Mouse (Mus musculus) ZHBTc4 (cell line): ENCODE data around the gene Psen2.
A peak's percentile ranks its signal among the peaks of the same experiment; 100 is the strongest.

Experiments
- DNase-seq: peaks from one replicate; pipeline ENCODE4 v3.0.0-alpha.2; 2011; ENCODE audit warnings: low read depth, low spot score

Gene Psen2

DNA sequence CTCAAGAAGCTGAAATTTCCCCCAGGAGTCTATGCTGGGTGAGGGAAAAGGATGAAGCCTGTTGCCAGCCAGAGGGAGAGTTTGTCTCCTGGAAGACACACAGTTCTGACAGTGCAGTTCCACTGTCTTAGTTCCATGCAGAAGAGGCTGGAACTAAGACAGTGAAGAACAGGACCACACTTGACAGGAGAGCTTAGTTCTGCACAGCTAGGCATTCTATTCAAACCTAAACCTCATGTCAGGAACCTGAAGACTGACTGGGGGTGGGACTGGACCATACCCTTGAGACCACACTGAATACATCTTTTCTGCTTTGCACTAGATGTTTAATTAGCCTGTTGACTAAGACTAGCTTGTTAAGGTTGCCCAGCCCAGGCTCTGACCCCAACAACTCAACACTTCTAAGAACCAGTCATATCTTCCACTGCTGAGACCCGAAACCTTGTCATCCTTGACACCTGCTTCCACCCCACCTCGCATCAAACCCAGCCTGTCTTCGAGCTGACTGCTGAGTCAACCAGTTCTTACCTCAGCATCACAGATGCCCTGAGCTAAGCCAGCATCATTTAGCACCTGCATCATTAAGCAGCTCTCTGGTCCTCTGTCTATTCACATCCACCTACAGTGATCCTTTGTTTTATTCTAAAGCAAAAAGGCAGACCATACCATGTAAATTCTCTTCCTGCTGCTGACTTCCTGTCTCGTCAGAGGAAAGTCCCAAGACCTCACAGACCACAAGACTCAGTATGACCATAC lies 64.1 kb downstream of the Psen2 start, which contains the start of gene Coq8a:
Gene Coq8a, minus strand, starts transcription at position 644 of the 756 bp plus-strand sequence.
- no peak for DNase-seq

DNA sequence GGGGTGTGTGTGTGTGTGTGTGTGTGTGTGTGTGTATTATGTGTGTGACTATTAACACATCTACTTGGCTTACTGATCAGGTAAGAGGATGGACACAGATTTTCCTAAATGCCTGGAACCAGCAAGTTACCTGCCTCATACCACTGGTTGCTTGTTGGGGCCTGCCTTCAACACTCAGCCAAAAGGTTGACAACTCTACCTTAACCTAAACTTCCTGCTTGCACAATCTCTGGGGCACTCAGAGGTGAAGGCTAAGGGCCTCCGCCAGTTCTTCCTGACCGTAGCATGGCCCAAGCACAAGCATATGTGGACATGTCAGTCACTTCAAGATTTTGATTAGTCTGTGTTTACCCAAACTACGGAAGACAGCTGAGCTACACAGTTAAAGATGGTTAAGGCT lies 65.3 kb downstream of the Psen2 start:
- no peak for DNase-seq

DNA sequence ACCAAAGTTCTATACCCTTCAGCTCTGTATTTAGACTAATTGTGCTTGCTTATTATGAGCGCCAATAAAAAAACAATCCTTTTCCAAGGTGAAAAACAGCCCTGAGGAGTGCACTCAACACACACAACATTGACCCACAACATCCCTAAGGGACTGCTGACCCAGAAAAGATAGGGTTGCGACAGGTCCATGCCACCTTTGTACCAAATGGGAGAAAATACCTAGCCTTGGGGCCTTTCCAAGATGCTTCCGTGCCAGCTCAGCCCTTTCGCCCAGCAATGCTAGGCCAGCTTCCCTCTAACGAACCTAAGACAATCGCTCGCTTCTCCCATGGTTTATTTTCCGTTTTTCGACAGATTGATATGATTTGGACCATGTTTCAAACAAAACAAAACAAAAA lies 66.7 kb downstream of the Psen2 start:
- no peak for DNase-seq

DNA sequence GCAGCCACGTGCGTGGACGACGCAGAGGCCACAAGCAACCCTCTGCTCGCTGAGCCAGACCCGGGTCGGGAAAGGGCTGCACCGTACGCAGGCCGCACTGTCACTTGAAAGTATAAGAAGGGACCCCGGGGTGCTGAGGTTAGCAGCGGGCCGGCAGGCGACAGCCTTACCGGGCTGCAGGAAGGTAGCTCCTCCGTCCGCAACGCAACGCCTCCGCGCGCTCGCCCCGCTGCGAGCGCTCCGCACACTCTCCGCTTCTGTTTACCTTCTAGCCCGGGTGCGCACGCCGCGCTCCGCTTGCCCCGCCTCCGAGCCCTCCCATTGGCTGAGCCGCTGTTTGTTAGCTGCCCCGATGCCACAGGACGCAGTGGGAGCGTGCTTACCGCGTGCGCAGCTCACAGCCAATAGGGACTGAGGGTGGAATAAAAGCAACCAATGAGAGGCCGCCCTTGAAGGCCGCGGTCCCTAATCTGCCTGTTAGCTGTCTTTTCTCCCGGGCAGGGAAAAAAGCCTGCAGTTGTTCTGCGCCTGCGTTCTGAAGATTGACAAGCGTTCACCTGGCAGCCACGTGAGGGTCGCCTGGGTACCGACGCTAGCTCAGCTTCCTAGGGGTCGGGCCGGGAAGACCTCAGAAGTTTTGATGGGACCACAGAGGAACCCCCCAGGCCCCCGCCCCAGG lies 67.4 kb downstream of the Psen2 start:
- peak; percentile 99 for DNase-seq

DNA sequence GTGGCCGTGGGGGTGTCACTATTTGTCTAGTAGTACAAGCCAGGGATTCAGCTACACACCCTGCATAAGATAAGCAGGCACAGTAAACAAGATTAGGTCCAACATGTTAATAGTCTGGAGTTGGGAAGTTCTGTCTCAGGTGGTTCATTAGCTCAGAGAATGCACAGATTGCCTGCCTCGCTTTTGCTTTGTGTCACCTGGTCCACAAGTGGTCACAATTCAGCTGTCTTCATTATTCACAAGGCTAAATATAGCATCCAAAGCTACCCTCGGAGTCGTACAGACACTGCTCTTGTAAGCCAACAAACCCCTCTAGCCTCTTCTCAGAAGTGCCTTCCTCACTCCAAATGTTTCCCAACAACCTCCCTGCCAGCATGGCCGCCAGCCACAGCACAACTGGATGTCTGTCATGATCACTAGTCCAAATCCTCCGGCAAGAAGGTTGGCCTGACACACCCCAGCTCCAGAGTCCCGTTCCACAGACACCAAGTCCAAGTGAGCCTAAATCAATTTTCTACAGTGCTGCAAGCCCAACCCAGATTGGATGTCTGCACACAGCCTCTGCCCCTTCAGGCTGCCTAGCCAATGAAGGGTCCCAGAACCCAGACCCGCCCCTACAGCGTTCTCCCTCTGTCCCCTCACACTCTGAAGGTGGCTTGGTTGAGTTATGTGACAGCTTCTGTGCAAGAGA lies 68.3 kb downstream of the Psen2 start:
- peak; percentile 76 for DNase-seq

DNA sequence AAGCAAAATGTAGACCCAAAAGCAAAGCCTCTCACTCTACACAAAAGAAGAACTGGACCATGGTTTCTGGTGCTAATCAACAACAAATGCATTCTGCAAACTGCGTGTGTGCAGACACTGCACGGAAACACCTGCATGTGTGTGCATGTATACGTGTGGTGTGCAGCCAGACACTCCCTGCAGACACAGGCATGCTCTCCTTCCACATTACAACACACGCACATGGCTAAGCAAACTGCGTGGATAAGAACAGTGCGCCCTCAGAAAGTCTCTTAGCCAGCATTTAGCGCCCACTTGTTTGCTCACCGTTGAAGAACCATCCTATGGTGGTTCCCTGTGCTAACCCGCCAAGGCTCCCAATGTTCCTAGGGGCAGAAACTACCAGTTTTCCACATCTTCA lies 69.2 kb downstream of the Psen2 start:
- no peak for DNase-seq

DNA sequence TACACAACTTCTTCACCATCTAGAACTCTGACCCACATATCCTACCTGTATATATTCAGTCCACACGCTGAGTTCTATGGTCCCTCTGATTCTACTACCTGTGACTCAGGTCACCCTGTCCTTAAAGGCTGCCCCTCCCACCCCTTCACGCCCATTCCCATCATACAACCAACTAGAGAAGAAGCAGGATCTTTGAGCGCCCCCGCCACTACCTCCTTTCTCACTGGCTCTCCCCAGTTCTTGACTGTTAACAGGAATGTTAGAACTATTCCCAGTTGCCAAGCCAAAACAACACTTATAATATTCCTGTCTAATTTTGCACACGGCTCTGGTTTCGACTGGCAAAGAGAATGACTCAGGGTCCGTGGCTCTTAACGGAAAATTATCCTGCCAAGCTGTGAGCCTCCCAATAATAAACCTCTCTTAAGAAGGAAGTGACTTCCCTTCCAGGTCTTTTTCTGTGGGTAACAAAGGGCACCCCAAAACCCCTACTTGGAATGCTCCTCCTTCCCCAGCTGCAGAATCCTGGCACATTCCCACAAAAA lies 69.8 kb downstream of the Psen2 start:
- no peak for DNase-seq

DNA sequence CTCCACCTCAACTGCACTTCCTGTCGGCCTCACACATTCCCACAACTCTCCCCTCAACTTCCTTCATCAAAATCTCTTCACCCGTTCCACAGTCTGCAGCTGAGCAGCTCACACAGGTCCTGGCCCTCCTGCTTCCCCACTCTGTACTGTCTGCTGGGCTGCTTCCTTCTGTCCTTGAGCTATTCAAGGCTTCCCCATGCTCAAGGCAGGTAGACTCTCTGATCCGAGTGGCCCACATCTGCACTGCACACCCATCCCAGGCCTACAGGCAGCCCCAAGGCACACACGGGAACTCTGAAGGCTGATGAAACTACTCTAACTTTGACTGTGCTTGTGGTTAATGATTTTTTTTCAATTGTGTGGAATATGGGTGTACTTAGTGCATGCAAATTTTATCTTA lies 70.4 kb downstream of the Psen2 start:
- no peak for DNase-seq

DNA sequence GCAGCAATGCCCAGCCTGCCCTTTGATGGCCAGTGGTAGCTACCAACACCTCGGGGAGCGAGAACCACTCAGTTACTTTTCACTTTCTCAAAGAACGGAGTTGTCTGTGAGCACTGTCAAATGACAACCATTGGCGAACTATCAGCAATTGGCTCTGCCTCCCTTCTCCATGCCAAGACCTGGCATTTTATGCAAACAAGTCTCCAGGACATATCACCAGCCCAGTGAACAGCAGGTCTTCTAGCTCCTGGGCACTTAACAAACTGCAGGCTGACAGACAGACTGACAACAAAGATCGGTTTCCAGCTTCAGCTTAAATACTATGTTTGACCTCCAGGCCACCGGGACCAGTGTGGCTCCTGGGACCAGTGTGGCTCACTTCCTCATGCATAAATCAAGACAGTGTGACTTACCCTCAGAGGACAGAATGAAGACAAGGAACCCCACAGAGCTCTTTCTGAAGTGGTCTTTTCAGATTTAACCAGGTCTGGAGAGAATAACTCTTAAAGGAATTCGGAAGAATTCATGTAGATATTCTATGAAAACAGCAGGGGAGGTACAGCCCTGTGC lies 71.5 kb downstream of the Psen2 start:
- DNase-seq = no peak

DNA sequence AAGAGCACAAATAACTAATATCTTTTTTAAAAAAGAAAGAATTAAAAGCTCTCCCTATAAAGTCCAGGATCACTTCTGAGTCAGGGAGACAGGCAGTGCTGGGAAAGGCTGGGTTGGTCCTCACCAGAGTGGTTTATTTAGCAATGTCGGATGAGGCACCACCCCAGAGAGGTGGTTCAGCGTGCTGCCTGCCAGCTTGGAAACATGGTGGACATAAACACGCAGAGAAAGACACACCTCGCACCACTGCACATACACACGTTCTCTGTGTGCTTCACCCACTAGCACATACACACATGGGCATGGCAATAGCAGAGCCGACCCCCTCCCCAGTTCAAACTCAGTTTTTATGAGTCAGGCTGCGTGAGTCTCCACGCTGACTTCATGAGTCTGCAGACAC lies 72.1 kb downstream of the Psen2 start:
- no peak for DNase-seq

DNA sequence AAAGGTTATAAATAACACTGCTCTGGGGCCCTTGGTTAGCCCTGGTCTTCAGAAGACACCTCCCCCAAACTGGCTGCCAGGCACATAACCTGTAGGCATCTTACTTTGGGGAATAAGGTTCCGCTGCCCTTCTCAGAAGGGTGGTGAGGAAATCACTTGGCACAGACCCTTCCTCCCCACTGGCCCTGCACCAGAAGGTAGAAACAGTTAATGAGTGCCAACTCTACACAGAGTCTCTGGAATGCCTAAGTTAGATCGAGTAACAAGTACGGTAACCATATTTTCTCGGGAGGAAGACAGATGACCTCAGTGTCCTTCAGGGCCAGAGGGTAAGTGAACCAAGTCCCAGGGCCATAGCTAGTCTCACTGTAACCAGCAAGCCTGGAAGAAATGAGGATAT lies 74.3 kb downstream of the Psen2 start:
- no peak for DNase-seq

DNA sequence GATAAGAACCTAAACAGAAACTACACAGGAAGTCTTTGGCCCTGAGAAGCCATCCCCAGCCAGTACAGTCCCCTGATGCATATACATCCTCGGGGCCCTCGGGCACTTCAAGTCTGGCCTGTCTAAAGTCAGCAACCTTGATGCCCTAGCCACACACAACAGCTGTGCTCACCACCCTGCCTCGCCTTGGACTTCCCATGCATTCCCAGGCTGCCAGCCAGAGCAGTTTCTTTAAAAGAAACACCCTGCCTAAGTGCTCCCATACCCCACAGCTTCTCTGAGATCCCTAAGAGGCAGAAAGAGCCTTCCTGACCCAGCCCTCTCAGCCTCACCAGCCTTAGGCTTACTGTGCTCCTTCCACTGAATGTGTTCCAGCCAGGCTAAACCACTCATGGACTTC lies 76.9 kb downstream of the Psen2 start:
- no peak for DNase-seq

DNA sequence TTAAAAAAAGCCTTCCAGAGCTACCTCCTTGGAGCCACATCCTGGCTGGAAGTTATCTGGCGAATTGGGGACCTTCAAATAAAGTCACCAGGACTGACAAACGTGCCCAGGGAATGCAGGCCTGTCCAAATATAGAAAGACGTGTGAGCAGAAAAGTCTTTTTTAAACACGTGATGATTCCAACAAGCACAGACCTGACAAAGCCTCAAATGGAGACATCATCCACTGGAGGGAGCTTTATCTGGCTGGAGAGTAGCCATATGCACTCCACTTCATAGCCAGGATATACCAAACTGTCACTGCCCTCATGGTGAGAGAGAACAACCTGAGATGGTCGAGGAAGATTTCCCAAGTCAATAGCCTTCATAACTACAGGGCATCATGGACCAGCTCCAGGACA lies 77.4 kb downstream of the Psen2 start:
- DNase-seq = no peak

DNA sequence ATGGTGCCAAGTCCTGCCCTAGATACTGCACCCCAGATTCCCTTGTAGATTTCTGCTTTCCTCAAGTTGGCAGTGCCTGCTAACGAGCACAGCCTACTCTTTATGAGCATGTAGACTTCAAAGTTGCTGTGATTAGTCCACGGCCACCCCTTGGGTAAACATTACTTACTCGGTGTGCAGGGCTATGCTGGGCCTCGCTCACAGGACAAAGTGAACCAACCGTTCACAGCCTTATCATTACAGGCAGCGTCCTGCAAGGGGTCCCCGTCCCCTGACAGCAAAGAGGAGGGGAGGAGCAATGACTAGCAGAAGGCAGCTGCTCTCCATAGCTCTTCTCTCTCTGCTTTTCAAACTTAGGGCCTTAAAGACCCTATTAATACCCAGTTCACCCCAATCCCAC lies 78.5 kb downstream of the Psen2 start:
- no peak for DNase-seq

DNA sequence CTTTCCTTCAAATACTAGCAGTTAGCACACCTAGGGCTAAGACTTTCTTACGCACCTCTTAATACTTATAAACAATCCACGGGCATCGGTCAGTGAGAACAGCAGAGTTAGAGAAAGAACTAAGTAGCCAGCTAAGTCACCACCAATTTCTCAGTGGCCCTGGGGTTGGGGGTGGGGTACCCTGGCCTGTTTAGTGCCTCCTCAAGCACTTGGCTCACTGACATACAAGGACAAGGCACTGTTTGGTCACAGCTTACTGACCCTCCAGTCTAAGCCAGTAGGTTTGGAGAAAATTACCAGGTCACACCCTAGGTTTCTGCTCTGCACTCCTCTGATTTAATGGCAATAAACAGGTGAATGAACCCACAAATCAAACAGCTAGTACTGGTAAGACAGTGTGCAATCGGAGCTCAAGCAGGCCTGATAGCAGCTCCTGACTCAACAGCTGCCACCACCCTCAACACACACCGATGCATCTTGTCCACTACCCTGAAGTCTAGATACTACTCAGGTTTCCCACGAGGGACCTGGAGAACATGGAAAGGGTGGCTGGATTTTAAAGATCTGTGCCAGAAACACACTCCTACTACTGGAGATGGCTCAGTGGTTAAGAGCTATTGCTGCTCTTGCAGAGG lies 79.6 kb downstream of the Psen2 start:
- DNase-seq = no peak

DNA sequence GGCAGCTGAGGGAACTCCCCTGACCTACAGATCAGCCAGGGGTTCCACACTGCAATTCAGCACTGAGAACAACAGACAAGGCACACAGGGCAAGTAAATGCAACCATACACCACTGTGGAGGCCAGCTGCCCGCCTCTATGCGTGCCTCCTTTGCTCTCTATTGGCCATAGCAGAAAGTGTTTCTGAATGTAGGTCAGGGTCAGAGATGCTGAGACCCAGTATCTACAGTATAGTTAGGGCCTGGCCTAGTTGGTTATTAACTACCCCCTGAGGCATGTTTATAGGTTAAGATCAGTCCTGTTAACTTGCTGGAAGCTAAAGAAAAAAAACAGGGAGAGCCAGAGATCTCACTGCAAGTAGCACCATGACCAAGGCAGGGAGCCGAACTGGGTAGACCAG lies 80.5 kb downstream of the Psen2 start:
- DNase-seq = no peak

DNA sequence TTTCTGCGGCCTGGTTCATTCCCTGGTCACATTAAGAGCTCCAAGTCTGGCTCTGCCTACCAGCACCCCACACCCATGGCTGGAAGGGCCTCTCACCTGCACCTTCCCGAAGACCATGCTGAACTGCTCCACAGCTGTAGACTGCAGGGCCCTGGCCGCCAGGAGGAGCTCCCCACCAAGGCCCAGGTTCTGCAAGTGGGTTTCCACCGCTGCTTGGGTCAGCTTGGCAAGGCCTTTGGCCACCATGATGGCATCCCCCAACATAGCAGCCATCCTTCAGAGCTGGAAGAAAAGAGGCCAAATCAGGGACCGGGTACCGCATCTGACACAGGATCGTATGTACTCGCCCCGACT lies 81.3 kb downstream of the Psen2 start:
- DNase-seq = peak; percentile 27

DNA sequence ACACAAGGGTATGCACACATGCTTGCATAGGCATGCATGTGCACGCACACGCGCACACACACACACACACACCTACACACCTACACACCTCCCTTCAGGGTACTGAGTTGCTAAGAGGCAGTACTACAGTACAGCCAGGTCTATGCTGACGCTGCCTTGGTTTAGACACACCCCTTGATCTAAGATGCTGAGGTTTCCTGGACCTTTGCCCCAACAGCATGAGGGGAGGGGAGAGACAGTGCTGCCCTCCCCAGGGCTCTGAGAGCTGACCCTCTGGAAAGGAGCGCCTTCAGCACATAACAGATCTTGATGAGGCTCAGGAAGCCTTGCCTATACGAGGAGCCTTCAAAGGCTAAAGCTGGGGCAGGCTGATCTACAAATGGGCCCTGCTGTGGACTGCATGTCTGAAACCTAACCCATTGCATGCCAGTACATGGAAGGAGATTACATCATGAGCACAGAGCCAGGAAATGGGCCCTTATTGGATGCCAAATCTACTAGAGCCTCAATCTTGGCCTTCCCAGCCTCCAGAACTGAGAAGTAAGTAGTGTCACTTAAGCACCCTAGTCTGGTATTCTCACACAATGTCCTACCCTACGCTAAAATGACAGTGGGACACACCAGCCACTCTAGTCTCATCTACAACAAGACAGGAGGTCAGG lies 81.8 kb downstream of the Psen2 start:
- no peak for DNase-seq

DNA sequence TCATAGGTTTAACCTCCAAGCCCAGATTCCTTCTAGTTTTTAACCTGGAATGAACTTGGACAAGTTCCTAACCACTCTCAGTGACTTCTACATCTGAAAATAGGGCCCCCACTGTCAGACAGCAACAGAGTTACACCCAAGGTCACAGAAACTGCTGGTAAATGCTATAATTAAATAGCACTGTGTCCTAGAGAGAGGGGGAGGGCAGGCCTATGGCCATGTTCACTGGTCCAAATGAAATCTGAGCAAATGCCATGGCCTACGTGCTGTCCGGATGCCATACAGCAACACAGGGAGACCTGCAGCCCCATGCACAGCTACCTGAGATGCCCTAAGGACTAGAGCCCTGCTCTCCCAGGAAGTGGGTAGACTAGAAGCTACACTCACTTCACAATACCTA lies 83.4 kb downstream of the Psen2 start:
- DNase-seq = no peak

DNA sequence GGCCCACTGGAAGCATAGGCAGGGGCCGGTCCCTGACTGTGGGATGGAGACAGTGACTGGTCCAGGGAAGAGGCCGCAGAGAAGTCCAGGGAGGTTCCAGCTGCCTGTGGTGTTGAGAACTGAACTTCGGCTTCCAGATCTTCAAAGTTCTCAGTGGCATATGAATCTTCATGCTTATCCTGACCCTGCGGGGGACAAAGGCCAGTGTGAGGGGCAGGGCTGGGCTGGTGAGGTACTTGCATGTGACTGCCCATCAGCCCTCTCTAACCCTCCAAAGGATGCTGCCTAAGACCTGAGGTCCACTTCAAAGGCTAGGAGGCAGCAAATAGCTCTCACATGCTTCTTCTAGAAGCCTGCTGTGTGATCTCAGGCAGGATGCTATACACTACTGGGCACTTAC lies 84.1 kb downstream of the Psen2 start:
- DNase-seq = no peak

DNA sequence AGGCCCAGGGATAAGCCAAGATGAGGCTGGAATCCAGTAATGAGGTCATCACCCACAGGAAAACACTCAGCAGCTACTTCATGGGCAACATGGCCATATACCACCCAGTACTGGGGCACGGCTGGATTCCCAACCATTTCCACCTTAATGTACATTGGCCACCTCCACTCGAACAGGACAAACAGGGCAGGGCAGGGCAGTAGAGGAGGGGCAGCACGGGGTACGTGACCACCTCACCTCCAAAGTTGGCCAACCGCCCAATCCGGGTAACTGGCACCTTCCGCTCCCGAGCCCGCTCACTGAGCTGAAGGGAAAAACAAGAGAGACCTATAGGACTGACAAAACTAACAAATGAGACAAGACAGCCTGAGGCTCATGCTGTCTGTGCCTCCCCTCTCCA lies 84.9 kb downstream of the Psen2 start:
- DNase-seq = no peak
